Mouse (Mus musculus): ENCODE measurements around the gene Zfp426.
A peak's percentile ranks its signal among the peaks of the same experiment; 100 is the strongest.

The Zfp426 gene

GRCm38 (mm10) chr9:20459377-20460317 is 32.9 kb downstream of the Zfp426 start, which contains the start of gene Zfp26:
Zfp26 (minus strand) TSS chr9:20460162.
- peak; percentile 73 for DNase-seq (ENCODE audit: low spot score)

- no peak for DNase-seq (ENCODE audit: low spot score)
These were observed 38.9 kb downstream of the Zfp426 start for GRCm38 (mm10) chr9:20453647-20454046.

GRCm38 (mm10) chr9:20451493-20451892 is 41.1 kb downstream of the Zfp426 start:
- DNase-seq (ENCODE audit: low spot score): no peak

GRCm38 (mm10) chr9:20443183-20443783 is 49.3 kb downstream of the Zfp426 start:
- DNase-seq (ENCODE audit: low spot score): no peak

- no peak for DNase-seq (ENCODE audit: low spot score)
These were observed 62.5 kb downstream of the Zfp426 start for GRCm38 (mm10) chr9:20430004-20430403.
